Mouse (Mus musculus) embryonic facial prominence, embryonic 12.5 days (tissue): ENCODE results near the gene Tmem51. TPM values are rescaled to one million over a fixed set of nuclear protein-coding genes. Genes with fewer than 3 reads are reported as not detected.
"Not testable (repeated sequence)": the region's sequence is repeated elsewhere in the genome, so short reads cannot be mapped to it uniquely, and the experiment has no call there.

Experiments used
- ATAC-seq: fragments of 200-750 bp; cut with Nextera tagmentation; 2 replicates; pipeline ENCODE4 v1.8.0; 2017; ENCODE audit not compliant: insufficient number of reproducible peaks, insufficient read depth, low FRiP score, low TSS enrichment
- H3K27ac ChIP-seq: fragments of 300-500 bp; sonication (generic); 2 replicates; pipeline ENCODE4 v1.5.1; 2016; ENCODE audit warnings: mild to moderate bottlenecking
- H3K27me3 ChIP-seq: fragments of 300-500 bp; sonication (generic); 2 replicates; pipeline ENCODE4 v1.6.1; 2016; ENCODE audit warnings: mild to moderate bottlenecking, moderate library complexity
- H3K36me3 ChIP-seq: fragments of 300-500 bp; sonication (generic); 2 replicates; pipeline ENCODE4 v1.6.1; 2016; ENCODE audit warnings: mild to moderate bottlenecking
- H3K4me1 ChIP-seq: fragments of 300-500 bp; sonication (generic); 2 replicates; pipeline ENCODE4 v1.6.1; 2016
- H3K4me2 ChIP-seq: fragments of 300-500 bp; sonication (generic); replicated peaks from 2 replicates; pipeline ENCODE4 v1.6.1; 2016; ENCODE audit warnings: mild to moderate bottlenecking, moderate library complexity
- H3K4me3 ChIP-seq: fragments of 300-500 bp; sonication (generic); 2 replicates; pipeline ENCODE4 v1.5.1; 2016; ENCODE audit warnings: mild to moderate bottlenecking
- H3K9ac ChIP-seq: fragments of 300-500 bp; sonication (generic); 2 replicates; pipeline ENCODE4 v1.6.1; 2016; ENCODE audit warnings: mild to moderate bottlenecking, moderate library complexity
- H3K9me3 ChIP-seq: fragments of 300-500 bp; sonication (generic); 2 replicates; pipeline ENCODE4 v1.6.1; 2016; ENCODE audit warnings: mild to moderate bottlenecking, moderate library complexity
- WGBS: fragments of 180-500 bp; shearing (Covaris S2); methylation state at CpG from one replicate; pipeline ENCODE4 v1.1.7; 2016; 5-methylcytosine and 5-hydroxymethylcytosine counted together
- polyA plus RNA-seq: library from polyadenylated mRNA; unstranded; fragments of >200 nt; fragmentation: Nextera tagmentation; extraction: Ambion mirVana; gene quantifications from 2 replicates; pipeline ENCODE4 v1.2.1, GENCODE M21; 2016

Tmem51 gene
- polyA plus RNA-seq, 1 experiment from 2014 or later = 12.2 TPM

- H3K9ac ChIP-seq = no peak overlapping the region
- 76% methylated on average over 8 of the region's 8 CpGs for WGBS
- no peak for ATAC-seq
- H3K9me3 ChIP-seq = no peaks in the 10 kb centered on the region
- H3K27ac ChIP-seq = no peak overlapping the region
- no peak overlapping the region for H3K4me2 ChIP-seq
- no peaks in the 10 kb centered on the region for H3K27me3 ChIP-seq
- H3K4me1 ChIP-seq = peaks cover 27% of the 10 kb centered on the region
- H3K36me3 ChIP-seq = no peaks in the 10 kb centered on the region
- H3K4me3 ChIP-seq = no peak overlapping the region
Observed at GRCm38 (mm10) chr4:142055600-142055999, 28.5 kb downstream of the Tmem51 start.

DNA sequence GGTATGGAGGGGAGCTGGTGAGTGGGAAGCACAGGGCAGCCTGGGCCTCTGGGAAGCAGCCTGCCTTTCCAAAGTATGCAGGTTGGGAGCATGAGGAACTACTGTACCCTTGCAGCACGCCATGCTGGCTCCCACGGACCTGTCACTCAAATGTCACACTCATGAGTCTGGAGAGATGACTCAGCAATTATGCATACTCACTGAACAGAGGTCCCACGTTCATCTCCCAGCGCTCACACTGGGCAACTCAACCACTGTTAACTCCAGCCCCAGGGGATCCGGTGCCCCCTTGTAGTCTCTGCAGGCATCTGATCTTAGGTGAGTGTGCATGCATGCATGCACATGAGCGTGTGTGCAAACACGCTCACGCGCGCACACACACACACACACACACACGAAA is 29.5 kb downstream of the Tmem51 start:
- peaks cover 24% of the 10 kb centered on the region for H3K4me1 ChIP-seq
- H3K4me3 ChIP-seq = no peak overlapping the region
- H3K27ac ChIP-seq = no peak overlapping the region
- no peak overlapping the region for H3K4me2 ChIP-seq
- ATAC-seq = no peak
- H3K9ac ChIP-seq = no peak overlapping the region
- WGBS = 86% methylated on average over 11 of the region's 11 CpGs
- H3K36me3 ChIP-seq = no peaks in the 10 kb centered on the region
- no peaks in the 10 kb centered on the region for H3K27me3 ChIP-seq
- no peaks in the 10 kb centered on the region for H3K9me3 ChIP-seq

DNA sequence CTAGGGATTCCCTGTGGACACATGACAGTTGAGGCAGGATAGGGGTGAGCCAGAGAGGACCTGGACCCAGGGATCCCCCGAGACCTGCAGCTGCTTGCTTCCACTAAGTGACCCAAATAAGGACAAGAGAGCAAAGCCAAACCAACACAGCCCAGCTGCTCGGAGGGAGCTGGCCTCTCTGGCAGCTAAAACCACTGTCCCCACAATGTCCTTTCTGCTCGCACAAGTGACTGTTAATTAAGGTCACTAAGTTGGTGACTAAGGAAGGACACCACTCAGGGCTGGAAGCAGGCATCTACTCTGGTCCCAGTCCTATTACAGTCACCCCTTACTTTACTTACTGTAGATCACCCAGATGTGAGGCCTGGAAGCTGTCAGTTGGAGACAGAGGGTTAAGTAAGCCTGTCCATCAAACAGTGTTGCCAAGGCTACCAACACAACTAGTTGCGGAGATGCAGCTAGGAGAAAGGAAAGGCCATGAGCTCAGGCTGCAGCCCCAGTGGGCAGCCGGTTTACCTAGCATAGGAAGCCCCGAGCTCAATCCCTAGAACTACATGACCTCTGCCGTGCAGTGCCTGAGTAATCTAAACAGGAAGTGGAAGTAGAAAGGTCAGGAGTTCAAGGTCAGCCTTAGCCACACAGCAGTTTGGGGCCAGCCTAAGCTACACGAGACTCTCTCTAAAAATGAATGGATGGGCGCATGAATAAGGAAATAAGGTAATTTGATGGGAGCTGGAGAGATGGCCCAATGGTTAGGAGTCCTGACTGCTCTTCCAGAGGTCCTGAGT is 30.2 kb downstream of the Tmem51 start:
- no peaks in the 10 kb centered on the region for H3K9me3 ChIP-seq
- no peak overlapping the region for H3K27ac ChIP-seq
- no peak overlapping the region for H3K9ac ChIP-seq
- H3K36me3 ChIP-seq = no peaks in the 10 kb centered on the region
- H3K27me3 ChIP-seq = no peaks in the 10 kb centered on the region
- no peak for ATAC-seq
- WGBS = 40% methylated on average over 9 of the region's 9 CpGs
- H3K4me3 ChIP-seq = no peak overlapping the region
- H3K4me2 ChIP-seq = no peak overlapping the region
- H3K4me1 ChIP-seq = peaks cover 24% of the 10 kb centered on the region

DNA sequence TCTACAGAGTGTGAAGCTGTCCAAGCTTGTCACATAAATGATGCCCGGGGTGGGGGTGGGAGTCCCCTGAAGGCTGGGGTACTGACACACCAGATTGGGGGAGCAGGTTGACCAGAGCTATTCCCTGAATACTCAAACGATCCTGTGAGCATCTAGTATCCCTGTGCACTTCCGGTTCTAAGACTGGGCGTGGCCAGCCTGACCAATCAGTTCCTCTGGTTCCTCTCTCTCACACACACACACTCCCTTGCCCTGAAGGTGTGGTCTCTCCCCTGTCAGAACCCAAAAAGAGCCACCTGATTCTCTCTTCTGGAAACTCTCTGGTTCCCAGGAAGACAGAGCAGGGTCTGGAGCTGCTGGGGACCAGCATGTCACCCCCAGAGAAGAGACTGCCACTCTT is 30.8 kb downstream of the Tmem51 start:
- Histone ChIP-seq H3K36me3 (no peaks in the 10 kb centered on the region), H3K4me3 (no peak overlapping the region), H3K27ac (no peak overlapping the region), H3K9ac (no peak overlapping the region), H3K9me3 (no peaks in the 10 kb centered on the region), H3K4me1 (peaks cover 24% of the 10 kb centered on the region), H3K27me3 (no peaks in the 10 kb centered on the region), H3K4me2 (no peak overlapping the region)
- ATAC-seq = no peak
- WGBS = 59% methylated on average over 4 of the region's 4 CpGs

- H3K27ac ChIP-seq = no peak overlapping the region
- no peak for ATAC-seq
- peak overlapping the region; percentile 36; the same call in 1 of the 2 replicates for H3K4me2 ChIP-seq
Observed at GRCm38 (mm10) chr4:142052391-142053132, 31.5 kb downstream of the Tmem51 start.

GRCm38 (mm10) chr4:142051883-142052282 is 32.2 kb downstream of the Tmem51 start:
- Histone ChIP-seq H3K4me2 (peak overlapping the region; percentile 36; the same call in 1 of the 2 replicates), H3K4me1 (peaks cover 17% of the 10 kb centered on the region; the same call in 1 of the 2 replicates)
- H3K36me3 ChIP-seq, H3K9me3 ChIP-seq, H3K27me3 ChIP-seq, H3K9ac ChIP-seq, H3K27ac ChIP-seq, ATAC-seq, H3K4me3 ChIP-seq: not testable (repeated sequence)
- 74% methylated on average over 6 of the region's 6 CpGs for WGBS

More at GRCm38 (mm10) chr4:142052391-142053132, 31.5 kb downstream of the Tmem51 start:
- H3K27me3 ChIP-seq = no peaks in the 10 kb centered on the region
- H3K4me3 ChIP-seq = 0 out of 2 replicates have a peak overlapping the region, but pooled peaks have one; percentile 5
- no peaks in the 10 kb centered on the region for H3K36me3 ChIP-seq
- peaks cover 22% of the 10 kb centered on the region for H3K4me1 ChIP-seq
- no peak overlapping the region for H3K9ac ChIP-seq
- WGBS = 39% methylated on average over 22 of the region's 22 CpGs
- no peaks in the 10 kb centered on the region for H3K9me3 ChIP-seq

GRCm38 (mm10) chr4:142049963-142050362 is 34.1 kb downstream of the Tmem51 start:
- Histone ChIP-seq H3K36me3 (no peaks in the 10 kb centered on the region), H3K4me1 (peaks cover 19% of the 10 kb centered on the region; the same call in 1 of the 2 replicates), H3K4me2 (no peak overlapping the region), H3K27me3 (no peaks in the 10 kb centered on the region), H3K9me3 (no peaks in the 10 kb centered on the region), H3K9ac (no peak overlapping the region), H3K4me3 (no peak overlapping the region), H3K27ac (no peak overlapping the region)
- no peak for ATAC-seq
- WGBS = 91% methylated on average over 5 of the region's 5 CpGs

GRCm38 (mm10) chr4:142048391-142048790 is 35.7 kb downstream of the Tmem51 start:
- Histone ChIP-seq H3K9ac (no peak overlapping the region), H3K4me3 (no peak overlapping the region), H3K27ac (no peak overlapping the region), H3K4me1 (peaks cover 25% of the 10 kb centered on the region), H3K36me3 (no peaks in the 10 kb centered on the region), H3K27me3 (no peaks in the 10 kb centered on the region), H3K4me2 (no peak overlapping the region), H3K9me3 (no peaks in the 10 kb centered on the region)
- 81% methylated on average over 8 of the region's 8 CpGs for WGBS
- no peak for ATAC-seq

- H3K4me1 ChIP-seq = peaks cover 20% of the 10 kb centered on the region
- ATAC-seq = no peak
- WGBS = 91% methylated on average over 5 of the region's 5 CpGs
Observed at GRCm38 (mm10) chr4:142047005-142047404, 37.1 kb downstream of the Tmem51 start.

GRCm38 (mm10) chr4:142046496-142046895 is 37.6 kb downstream of the Tmem51 start:
- no peak for ATAC-seq
- H3K4me3 ChIP-seq = no peak overlapping the region
- H3K9ac ChIP-seq = no peak overlapping the region
- no peaks in the 10 kb centered on the region for H3K36me3 ChIP-seq
- H3K27ac ChIP-seq = no peak overlapping the region
- H3K27me3 ChIP-seq = no peaks in the 10 kb centered on the region
- peaks cover 23% of the 10 kb centered on the region for H3K4me1 ChIP-seq
- H3K4me2 ChIP-seq = no peak overlapping the region
- H3K9me3 ChIP-seq = no peaks in the 10 kb centered on the region
- WGBS = 83% methylated on average over 7 of the region's 7 CpGs

More at GRCm38 (mm10) chr4:142047005-142047404, 37.1 kb downstream of the Tmem51 start:
- H3K9me3 ChIP-seq = no peaks in the 10 kb centered on the region
- H3K4me3 ChIP-seq = no peak overlapping the region
- H3K27ac ChIP-seq = no peak overlapping the region
- H3K36me3 ChIP-seq = no peaks in the 10 kb centered on the region
- no peak overlapping the region for H3K9ac ChIP-seq
- H3K4me2 ChIP-seq = no peak overlapping the region
- no peaks in the 10 kb centered on the region for H3K27me3 ChIP-seq

DNA sequence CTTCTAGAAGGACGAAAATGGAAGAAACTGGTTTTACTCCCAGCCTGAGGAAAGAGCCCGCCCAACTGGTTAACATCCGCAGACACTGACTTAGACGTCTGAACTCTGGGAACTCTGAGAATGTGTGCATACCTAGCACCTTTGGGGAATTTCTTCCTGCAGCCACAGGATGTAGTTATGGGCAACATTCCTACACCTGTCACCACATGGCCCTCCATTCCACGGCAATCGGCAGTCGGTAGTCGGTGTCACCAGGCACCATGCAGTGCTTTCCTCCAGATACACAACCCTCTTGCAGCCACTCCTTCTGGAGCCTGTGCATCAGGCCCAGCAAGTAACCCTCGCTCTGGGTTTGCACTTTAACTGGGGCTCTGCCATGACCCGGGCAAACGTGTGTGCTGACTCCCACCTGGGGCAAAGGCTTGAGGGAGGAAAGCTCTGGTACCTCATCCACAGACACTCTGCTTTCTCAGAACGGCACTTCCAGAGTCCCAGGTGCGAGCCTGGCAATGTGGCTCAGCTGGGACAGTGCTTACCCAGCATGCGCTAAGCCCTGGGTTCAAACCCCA is 38.4 kb downstream of the Tmem51 start:
- H3K9me3 ChIP-seq = no peaks in the 10 kb centered on the region
- no peak overlapping the region for H3K4me3 ChIP-seq
- WGBS = 72% methylated on average over 14 of the region's 14 CpGs
- peaks cover 28% of the 10 kb centered on the region for H3K4me1 ChIP-seq
- H3K27me3 ChIP-seq = no peaks in the 10 kb centered on the region
- H3K36me3 ChIP-seq = no peaks in the 10 kb centered on the region
- no peak for ATAC-seq
- H3K4me2 ChIP-seq = no peak overlapping the region
- no peak overlapping the region for H3K9ac ChIP-seq
- no peak overlapping the region for H3K27ac ChIP-seq
